Mouse (Mus musculus) MEL (cell line): ENCODE results near the gene Il9r. TPM values are rescaled to one million over a fixed set of nuclear protein-coding genes. Genes with fewer than 3 reads are reported as not detected.

Experiments used
- DNase-seq: peaks from one replicate; pipeline ENCODE4 v3.0.0; 2011; ENCODE audit warnings: low read depth, low spot score
- H3K27ac ChIP-seq: 2 replicates; pipeline ENCODE4 v1.5.1; 2012; ENCODE audit warnings: low read depth, mild to moderate bottlenecking, control low read depth, low read length, moderate library complexity; ENCODE audit not compliant: control insufficient read depth
- H3K27me3 ChIP-seq, 2 experiments: fragments of 150-350 bp in 1 of 2; sonication (generic) in 1 of 2; 2 replicates each; pipeline ENCODE4 v1.6.1; 2012; ENCODE audit warnings: low read length in 2 of 2, mild to moderate bottlenecking in 2 of 2, improper control_type of control experiment in 1 of 2, moderate library complexity in 1 of 2; ENCODE audit not compliant: insufficient read depth in 2 of 2, control insufficient read depth in 1 of 2
- H3K36me3 ChIP-seq, 2 experiments: 2 replicates each; pipeline ENCODE4 v1.6.1; 2012 to 2014; ENCODE audit warnings: low read length in 2 of 2, improper control_type of control experiment in 1 of 2, inconsistent platforms in 1 of 2, mild to moderate bottlenecking in 1 of 2; ENCODE audit not compliant: insufficient read depth in 2 of 2, control insufficient read depth in 1 of 2
- H3K4me1 ChIP-seq, 2 experiments: fragments of 150-350 bp in 1 of 2; sonication (generic) in 1 of 2; 2 replicates each; pipeline ENCODE4 v1.6.1; 2012; ENCODE audit warnings: low read length in 2 of 2, improper control_type of control experiment in 1 of 2, mild to moderate bottlenecking in 1 of 2; ENCODE audit not compliant: insufficient read depth in 2 of 2, control insufficient read depth in 1 of 2
- H3K4me3 ChIP-seq, 2 experiments: fragments of 150-350 bp in 1 of 2; sonication (generic) in 1 of 2; 2 replicates each; pipeline ENCODE4 v1.5.1; 2012; ENCODE audit warnings: low read depth in 2 of 2, low read length in 2 of 2, mild to moderate bottlenecking in 2 of 2, moderate library complexity in 2 of 2, control low read depth in 1 of 2, improper control_type of control experiment in 1 of 2; ENCODE audit not compliant: control insufficient read depth in 1 of 2, insufficient read depth in 1 of 2
- H3K79me2 ChIP-seq: 2 replicates; pipeline ENCODE4 v1.6.1; 2012; ENCODE audit warnings: mild to moderate bottlenecking, low read length, moderate library complexity; ENCODE audit not compliant: control insufficient read depth, poor library complexity, insufficient read depth
- H3K9ac ChIP-seq: 2 replicates; pipeline ENCODE4 v1.6.1; 2012; ENCODE audit warnings: low read depth, mild to moderate bottlenecking, control low read depth, low read length, moderate library complexity; ENCODE audit not compliant: control insufficient read depth, poor library complexity, severe bottlenecking
- H3K9me3 ChIP-seq: fragments of 150-350 bp; sonication (generic); replicated peaks from 2 replicates; pipeline ENCODE4 v1.6.1; 2012; ENCODE audit warnings: mild to moderate bottlenecking, low read length, improper control_type of control experiment, moderate library complexity; ENCODE audit not compliant: insufficient read depth
- CHD2 ChIP-seq: IDR thresholded peaks from 2 replicates; pipeline ENCODE4 v1.6.1; 2011; ENCODE audit warnings: low read length, improper control_type of control experiment
- E2F4 ChIP-seq: IDR thresholded peaks from 2 replicates; pipeline ENCODE4 v1.6.1; 2011; ENCODE audit warnings: low read depth, low read length, improper control_type of control experiment, borderline replicate concordance
- ELF1 ChIP-seq: IDR thresholded peaks from 2 replicates; pipeline ENCODE4 v1.6.1; 2014; ENCODE audit warnings: low read depth, mild to moderate bottlenecking, inconsistent platforms, low read length, improper control_type of control experiment, moderate library complexity
- EP300 ChIP-seq, 2 experiments: IDR thresholded peaks; 2 replicates each; pipeline ENCODE4 v1.6.1; 2011; ENCODE audit warnings: improper control_type of control experiment in 2 of 2, low read length in 2 of 2, low read depth in 1 of 2, mild to moderate bottlenecking in 1 of 2
- ETS1 ChIP-seq: IDR thresholded peaks from 2 replicates; pipeline ENCODE4 v1.6.1; 2012; ENCODE audit warnings: low read depth, mild to moderate bottlenecking, inconsistent platforms, low read length, improper control_type of control experiment, moderate library complexity
- KAT2A ChIP-seq: conservative IDR thresholded peaks from 2 replicates; pipeline ENCODE4 v1.6.1; 2012; ENCODE audit warnings: low read depth, low read length, improper control_type of control experiment, inconsistent platforms
- MAFK ChIP-seq: IDR thresholded peaks from 2 replicates; pipeline ENCODE4 v1.6.1; 2011; ENCODE audit warnings: low read depth, mild to moderate bottlenecking, low read length, improper control_type of control experiment, borderline replicate concordance
- MAZ ChIP-seq: IDR thresholded peaks from 2 replicates; pipeline ENCODE4 v1.6.1; 2012; ENCODE audit warnings: low read depth, mild to moderate bottlenecking, inconsistent platforms, low read length, improper control_type of control experiment
- MXI1 ChIP-seq: IDR thresholded peaks from 2 replicates; pipeline ENCODE4 v1.6.1; 2011; ENCODE audit warnings: mild to moderate bottlenecking, low read depth, low read length, improper control_type of control experiment
- NELFE ChIP-seq: IDR thresholded peaks from 2 replicates; pipeline ENCODE4 v1.6.1; 2011; ENCODE audit warnings: low read depth, low read length, improper control_type of control experiment
- POLR2AphosphoS5 ChIP-seq: IDR thresholded peaks from 2 replicates; pipeline ENCODE4 v1.6.1; 2012; ENCODE audit warnings: low read depth, borderline replicate concordance, mild to moderate bottlenecking, inconsistent platforms, low read length, moderate library complexity, mixed read lengths
- SIN3A ChIP-seq: IDR thresholded peaks from 2 replicates; pipeline ENCODE4 v1.6.1; 2012; ENCODE audit warnings: low read length, improper control_type of control experiment, inconsistent platforms
- TAL1 ChIP-seq: IDR thresholded peaks from 2 replicates; pipeline ENCODE4 v1.6.1; 2012; ENCODE audit warnings: mild to moderate bottlenecking, inconsistent platforms, low read length, moderate library complexity, mixed read lengths
- TBP ChIP-seq: IDR thresholded peaks from 2 replicates; pipeline ENCODE4 v1.8.0; 2011; ENCODE audit warnings: low read depth, low read length, improper control_type of control experiment
- USF1 ChIP-seq: IDR thresholded peaks from 2 replicates; pipeline ENCODE4 v1.6.1; 2014; ENCODE audit warnings: low read depth, mild to moderate bottlenecking, inconsistent platforms, low read length, improper control_type of control experiment, moderate library complexity
- USF2 ChIP-seq, 2 experiments: IDR thresholded peaks; 2 replicates each; pipeline ENCODE4 v1.6.1; 2011 to 2012; ENCODE audit warnings: improper control_type of control experiment in 2 of 2, low read length in 2 of 2, borderline replicate concordance in 1 of 2, inconsistent platforms in 1 of 2, low read depth in 1 of 2, mild to moderate bottlenecking in 1 of 2; ENCODE audit not compliant: insufficient read depth in 1 of 2
- ZC3H11A ChIP-seq: IDR thresholded peaks from 2 replicates; pipeline ENCODE4 v1.6.1; 2012; ENCODE audit warnings: low read depth, mild to moderate bottlenecking, inconsistent platforms, low read length, improper control_type of control experiment
- ZKSCAN1 ChIP-seq: IDR thresholded peaks from 2 replicates; pipeline ENCODE4 v1.6.1; 2012; ENCODE audit warnings: low read depth, mild to moderate bottlenecking, inconsistent platforms, low read length, improper control_type of control experiment, moderate library complexity
- polyA plus RNA-seq, 2 experiments: library from polyadenylated mRNA; stranded (reverse) in 1 of 2; unstranded in 1 of 2; fragments of >175 nt in 1 of 2; fragments of >200 nt in 1 of 2; gene quantifications; 2 replicates each; pipeline versions ENCODE4 v1.2.1 to v1.2.4; 2012; ENCODE audit warnings: low replicate concordance in 2 of 2, low read depth in 1 of 2; ENCODE audit not compliant: insufficient read length in 2 of 2, insufficient read depth in 1 of 2, missing spikeins in 1 of 2
- total RNA-seq: library from RNA; depleted of rRNA; stranded (reverse); fragments of 300-350 nt; gene quantifications from 2 replicates; pipeline ENCODE4 v1.2.3, GENCODE M21; 2012

Il9r gene
- total and polyA plus RNA-seq, 3 experiments = 56.9 to 83.8 TPM; not detected in 1

DNA sequence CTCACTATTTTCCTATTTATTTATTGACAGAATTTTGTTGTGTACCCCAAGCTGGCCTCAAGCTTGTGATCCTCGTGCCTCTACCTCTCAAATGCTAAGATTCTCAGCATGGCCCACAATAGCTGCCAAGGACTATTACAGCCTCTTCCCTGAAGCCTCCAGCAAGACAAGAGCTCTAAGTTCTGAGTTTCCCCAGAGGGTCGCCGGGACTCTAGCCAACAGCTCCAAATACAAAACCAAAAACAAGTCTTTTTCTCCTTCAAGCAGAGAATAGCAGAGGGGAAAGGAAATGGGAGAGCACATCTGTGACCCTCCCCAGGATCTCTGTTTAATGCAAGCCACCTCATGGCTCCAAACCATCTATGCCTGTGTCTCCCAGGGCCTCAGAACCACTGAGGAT lies 44.0 kb upstream of the Il9r start:
- H3K79me2 ChIP-seq = no peaks in the 10 kb centered on the region
- no peak overlapping the region for H3K27ac ChIP-seq
- no peaks in the 10 kb centered on the region for H3K27me3 ChIP-seq
- H3K4me1 ChIP-seq = peaks cover 27 to 44% of the 10 kb centered on the region in 2 experiments
- no peak for DNase-seq
- no peak overlapping the region for H3K4me3 ChIP-seq
- no peak overlapping the region for H3K9ac ChIP-seq
- H3K36me3 ChIP-seq = peaks cover 0 to 40% of the 10 kb centered on the region in 2 experiments; a peak in 2 of 4 replicates
- H3K9me3 ChIP-seq = no peaks in the 10 kb centered on the region
- TF ChIP-seq ZKSCAN1 (no peak), TAL1 (no peak), TBP (no peak), USF1 (no peak), CHD2 (no peak), EP300 (IDR thresholded peaks at IDR 0.05; ENCODE audit: low read depth in 1 of 2, low read length in 2 of 2) (no peak), SIN3A (no peak), USF2 (IDR thresholded peaks at IDR 0.05; ENCODE audit: borderline replicate concordance in 1 of 2, insufficient read depth in 1 of 2, low read depth in 1 of 2, low read length in 2 of 2) (no peak), NELFE (no peak), MXI1 (no peak), ELF1 (no peak), ZC3H11A (no peak), ETS1 (no peak)

DNA sequence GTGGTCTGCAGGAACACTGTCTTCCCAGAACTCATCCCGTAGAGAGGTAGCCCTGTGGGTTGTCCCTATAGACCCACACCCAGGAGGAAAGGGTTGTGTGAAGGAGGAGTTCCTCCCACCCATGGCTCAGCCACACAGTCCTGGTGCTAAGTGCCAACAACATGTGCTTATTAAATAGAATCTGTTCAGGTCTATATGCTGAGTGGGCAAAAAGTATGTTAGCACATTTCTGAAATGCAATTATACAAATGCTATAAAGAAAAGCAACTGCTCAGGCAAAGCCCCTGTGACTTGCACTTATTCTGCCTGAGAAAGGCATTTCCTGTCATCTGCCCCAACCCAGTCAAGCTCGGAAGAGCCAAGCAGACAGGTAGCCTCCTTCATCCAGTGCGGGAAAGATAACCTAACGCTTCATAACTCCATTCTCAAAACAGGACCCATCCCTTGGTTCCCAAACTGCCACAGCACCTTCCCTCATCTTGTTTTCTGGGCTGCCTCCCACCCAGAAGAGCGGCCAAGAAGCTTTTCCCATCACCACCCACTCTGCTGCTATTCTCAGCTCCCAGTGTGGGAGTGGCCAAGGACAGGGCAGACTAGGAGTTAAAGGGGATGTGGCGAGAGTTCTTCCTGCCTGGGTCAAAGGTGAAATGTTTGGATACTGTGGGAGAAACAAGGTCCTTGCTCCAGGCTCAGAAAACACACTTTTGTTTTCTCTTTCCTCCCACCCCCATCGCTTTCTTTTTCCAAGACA lies 43.3 kb upstream of the Il9r start:
- TF ChIP-seq E2F4 (no peak), MAZ (no peak), POLR2AphosphoS5 (no peak), KAT2A (no peak), MAFK (peak; percentile 14; the same call in 1 of the 2 replicates)
- Histone ChIP-seq H3K9me3 (no peaks in the 10 kb centered on the region), H3K4me1 (peaks cover 25 to 44% of the 10 kb centered on the region in 2 experiments), H3K79me2 (no peaks in the 10 kb centered on the region), H3K27me3 (no peaks in the 10 kb centered on the region), H3K36me3 (peaks cover 0 to 35% of the 10 kb centered on the region in 2 experiments; a peak in 2 of 4 replicates), H3K4me3 (no peak overlapping the region), H3K27ac (no peak overlapping the region), H3K9ac (no peak overlapping the region)
- DNase-seq = no peak
